Mouse (Mus musculus) heart, postnatal 10 days (tissue): ENCODE results near the gene Trim38. TPM values are rescaled to one million over a fixed set of nuclear protein-coding genes. Genes with fewer than 3 reads are reported as not detected.

Source experiments
- DNase-seq, 2 experiments: peaks; one replicate each; pipeline ENCODE4 v3.0.0; 2021
- intact Hi-C: fragments of 180-260 bp; cut with DNase I; formaldehyde crosslinking; loops from one replicate; pipeline ENCODE4 v1.15.1; 2025
- total RNA-seq, 2 experiments: library from RNA; stranded (reverse); gene quantifications; 2 replicates each; pipeline ENCODE4 v1.2.3; 2021

Gene Trim38
- total RNA-seq, 2 experiments from 2014 or later, result not detected

GRCm38 (mm10) chr13:23757921-23758320 lies 11.8 kb upstream of the Trim38 start:
- no peak for DNase-seq
- intact Hi-C loops, result loop anchor here (5.0 to 10.0 kb wide), 2 partner anchors 1721 to 2003 kb away; partner anchors contain the start of genes Hist1h2ah, Hist1h2ak, Hist1h2bk and Hist1h2bn

GRCm38 (mm10) chr13:23759251-23759771 lies 10.4 kb upstream of the Trim38 start:
- no peak for DNase-seq
- intact Hi-C loops, result loop anchor here (5.0 to 10.0 kb wide), 2 partner anchors 1722 to 2005 kb away; partner anchors contain the start of genes Hist1h2ah, Hist1h2ak, Hist1h2bk and Hist1h2bn

GRCm38 (mm10) chr13:23759916-23760239 lies 9.8 kb upstream of the Trim38 start:
- intact Hi-C loops, result loop anchor here (5.0 to 10.0 kb wide), 3 partner anchors 1708 to 2005 kb away; partner anchors contain the start of genes Hist1h2ah, Hist1h2ak, Hist1h2bk and Hist1h2bn
- DNase-seq, result no peak

DNA sequence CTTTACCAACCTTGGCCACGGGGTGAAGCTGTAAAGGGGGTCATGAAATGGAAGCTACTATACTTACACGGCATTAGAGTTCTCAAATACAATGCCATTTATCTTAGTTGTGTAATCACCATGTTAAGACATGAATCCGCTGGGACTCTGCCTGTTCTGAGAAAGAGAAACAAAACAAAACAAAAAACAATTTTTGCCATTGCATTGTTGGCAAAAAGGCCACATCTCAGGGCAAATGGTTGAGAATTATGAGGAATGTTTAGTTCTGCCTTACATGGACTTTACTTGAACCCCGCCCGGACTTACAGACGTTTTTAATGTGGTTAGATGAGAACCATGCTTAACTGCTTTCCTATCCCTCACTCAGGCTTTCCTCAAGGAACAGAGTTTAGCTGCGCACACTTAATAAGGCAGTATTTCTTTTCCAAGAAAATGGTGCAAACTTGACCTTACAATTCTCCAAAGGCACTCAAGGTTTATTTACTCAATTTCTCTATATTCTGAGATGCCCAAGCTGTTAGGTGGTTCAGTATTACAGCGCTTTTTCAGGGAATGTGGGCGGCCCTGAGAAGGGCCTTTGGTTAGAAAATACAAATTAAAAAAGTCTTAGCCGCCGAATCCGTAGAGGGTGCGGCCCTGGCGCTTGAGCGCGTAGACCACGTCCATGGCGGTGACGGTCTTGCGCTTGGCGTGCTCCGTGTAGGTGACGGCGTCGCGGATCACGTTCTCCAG lies 9.3 kb upstream of the Trim38 start:
- no peak for DNase-seq
- intact Hi-C loops, result loop anchor here (5.0 kb wide), 1 partner anchor 1708 kb away; no protein-coding TSS in a partner anchor

DNA sequence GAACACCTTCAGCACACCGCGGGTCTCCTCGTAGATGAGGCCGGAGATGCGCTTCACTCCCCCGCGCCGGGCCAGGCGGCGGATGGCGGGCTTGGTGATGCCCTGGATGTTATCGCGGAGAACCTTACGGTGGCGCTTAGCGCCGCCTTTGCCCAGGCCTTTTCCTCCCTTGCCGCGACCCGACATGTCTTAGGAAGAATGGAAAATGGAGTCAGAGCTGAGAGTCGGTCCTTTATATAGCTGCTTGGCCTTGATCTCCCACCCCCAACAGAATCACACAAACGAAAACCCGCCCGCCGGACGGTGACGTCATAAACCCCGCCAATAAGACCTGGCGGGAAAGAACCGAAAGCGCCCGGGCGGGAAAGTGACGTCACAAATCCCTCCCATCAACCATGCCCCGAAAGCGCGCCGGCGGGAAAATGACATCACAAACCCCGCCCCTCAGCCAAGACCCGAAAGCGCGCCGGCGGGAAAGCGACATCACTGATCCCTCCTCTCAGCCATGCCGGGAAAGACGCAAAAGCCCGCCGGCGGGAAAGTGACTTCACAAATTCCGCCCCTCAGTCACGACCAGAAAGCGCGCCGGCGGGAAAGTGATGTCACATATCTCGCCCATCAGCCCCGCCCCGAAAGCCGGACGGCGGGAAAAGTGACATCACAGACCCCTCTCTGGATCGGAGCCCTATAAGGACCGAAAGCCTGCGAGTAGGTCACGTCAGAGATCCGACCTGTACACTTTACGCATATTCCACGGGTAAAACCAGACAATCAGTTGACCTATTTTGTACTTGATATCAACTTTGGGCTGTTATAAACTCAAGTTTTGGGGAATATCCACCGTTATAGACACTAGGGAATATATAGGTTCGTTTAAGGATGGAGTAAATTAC lies 8.5 kb upstream of the Trim38 start, which contains the start of gene Hist1h4a:
Hist1h4a (minus strand) TSS at position 259 of the 893 bp plus-strand sequence.
- intact Hi-C loops, result loop anchor here (5.0 kb wide), 1 partner anchor 1709 kb away; no protein-coding TSS in a partner anchor

DNA sequence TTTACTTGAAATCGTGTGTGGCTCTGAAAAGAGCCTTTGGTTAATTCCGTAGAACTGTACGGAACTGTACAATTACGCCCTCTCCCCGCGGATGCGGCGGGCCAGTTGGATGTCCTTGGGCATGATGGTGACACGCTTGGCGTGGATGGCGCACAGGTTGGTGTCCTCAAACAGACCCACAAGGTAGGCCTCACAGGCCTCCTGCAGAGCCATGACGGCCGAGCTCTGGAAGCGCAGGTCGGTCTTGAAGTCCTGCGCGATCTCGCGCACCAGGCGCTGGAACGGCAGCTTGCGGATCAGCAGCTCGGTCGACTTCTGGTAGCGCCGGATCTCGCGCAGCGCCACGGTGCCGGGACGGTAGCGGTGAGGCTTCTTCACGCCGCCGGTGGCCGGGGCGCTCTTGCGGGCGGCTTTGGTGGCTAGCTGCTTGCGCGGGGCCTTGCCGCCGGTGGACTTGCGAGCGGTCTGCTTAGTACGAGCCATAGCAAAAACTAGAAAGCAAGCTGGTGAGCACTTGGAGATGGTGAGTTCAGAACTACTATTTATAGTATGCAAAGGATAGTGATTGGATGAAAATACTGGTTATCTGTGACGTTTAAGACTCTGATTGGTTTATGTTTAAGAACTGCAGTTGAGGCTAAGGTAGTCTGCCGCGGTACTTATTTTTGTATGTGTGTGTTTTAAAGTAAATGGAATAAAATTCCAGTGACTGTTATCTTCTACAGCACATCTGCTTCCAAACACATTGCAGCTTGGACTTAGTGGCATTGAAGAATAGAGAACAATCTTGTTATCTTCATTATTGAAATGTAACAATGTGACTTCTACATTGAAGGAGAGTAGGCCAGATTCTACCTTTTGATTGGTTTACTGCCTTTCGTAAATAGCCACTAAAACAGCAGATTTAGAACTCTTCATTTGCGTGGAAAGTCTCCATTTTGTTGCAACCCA lies 7.6 kb upstream of the Trim38 start, which contains the start of gene Hist1h3a:
Hist1h3a (minus strand) TSS at position 516 of the 951 bp plus-strand sequence.
- DNase-seq, result peak; percentile 70 to 80
- intact Hi-C loops, result loop anchor here (5.0 kb wide), 1 partner anchor 1710 kb away; no protein-coding TSS in a partner anchor

More for the DNA sequence above, 8.5 kb upstream of the Trim38 start, which contains the start of gene Hist1h4a:
- DNase-seq, result peak; percentile 98 to 99

DNA sequence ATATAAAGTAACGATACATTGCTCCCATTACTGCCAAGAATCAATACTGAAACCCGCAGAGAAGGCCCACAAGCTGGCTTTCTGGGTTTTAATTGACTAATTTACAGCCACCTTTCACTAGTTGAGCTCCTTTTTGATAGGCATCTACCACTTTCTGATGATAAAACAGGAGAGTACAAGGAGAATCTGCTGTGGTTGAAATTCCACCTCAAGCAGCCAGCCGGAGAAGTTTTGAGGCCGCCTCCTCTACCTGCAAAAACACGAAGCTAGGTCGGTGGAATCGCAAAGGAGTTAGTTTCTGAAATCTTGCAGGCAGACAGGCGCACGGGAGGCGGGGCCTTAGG lies 6.5 kb upstream of the Trim38 start:
- no peak for DNase-seq
- intact Hi-C loops, result loop anchor here (5.0 kb wide), 1 partner anchor 1711 kb away; no protein-coding TSS in a partner anchor

- intact Hi-C loops, result loop anchor here (5.0 kb wide), 1 partner anchor 1711 kb away; no protein-coding TSS in a partner anchor
- peak; percentile 87 to 89 for DNase-seq
Measured at GRCm38 (mm10) chr13:23763586-23764323, 6.0 kb upstream of the Trim38 start, which contains the start of gene Hist1h1a. TSS of gene Hist1h1a (plus strand) at chr13:23763666.

GRCm38 (mm10) chr13:23764324-23765171 lies 5.2 kb upstream of the Trim38 start:
- no peak for DNase-seq
- intact Hi-C loops, result loop anchor here (5.0 kb wide), 1 partner anchor 1712 kb away; no protein-coding TSS in a partner anchor

DNA sequence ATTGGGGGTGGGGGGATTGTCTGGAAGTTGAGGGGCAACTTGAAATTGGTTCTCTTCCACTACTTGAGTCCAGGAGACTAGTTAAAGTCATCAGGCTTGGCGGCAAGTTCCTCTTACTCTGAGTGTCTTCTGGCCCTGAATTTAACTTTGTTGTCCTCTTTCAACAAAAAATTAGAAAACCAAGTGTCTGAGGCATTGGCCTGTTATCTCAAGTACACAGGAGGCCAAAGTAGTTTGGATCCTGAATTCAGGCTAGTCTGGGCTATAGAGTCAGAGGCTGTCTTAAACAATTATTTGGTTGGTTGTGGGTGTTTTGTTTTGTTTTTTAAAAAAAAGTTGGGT lies 4.6 kb upstream of the Trim38 start:
- no peak for DNase-seq
- intact Hi-C loops, result no loop called here

GRCm38 (mm10) chr13:23766772-23767171 lies 2.9 kb upstream of the Trim38 start:
- intact Hi-C loops, result no loop called here
- no peak for DNase-seq

DNA sequence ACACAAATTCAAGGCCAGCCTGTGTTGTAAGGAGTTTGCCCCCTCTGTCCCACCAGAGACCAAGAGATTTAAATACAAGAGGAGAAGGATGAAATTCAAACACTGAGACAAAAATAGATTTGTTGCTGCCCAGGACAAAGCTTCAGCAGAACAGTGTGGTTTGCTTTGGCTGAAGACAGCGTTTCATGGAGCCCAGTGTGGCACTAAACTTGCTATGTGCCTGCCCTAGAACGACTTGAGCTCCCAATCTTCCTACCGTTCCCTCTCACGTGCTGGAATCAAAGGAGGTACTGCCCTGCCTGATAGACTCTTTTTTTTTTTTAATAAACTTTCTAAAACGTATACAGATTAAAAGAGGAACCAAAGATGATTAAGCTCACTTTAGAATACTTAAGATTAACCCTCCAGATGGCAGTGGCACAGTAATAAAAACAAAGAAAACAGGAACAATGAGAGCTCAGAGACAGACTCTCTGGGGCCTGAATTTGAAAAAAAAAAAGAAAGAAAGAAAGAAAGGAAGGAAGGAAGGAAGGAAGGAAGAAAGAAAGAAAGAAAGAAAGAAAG lies 797 bp upstream of the Trim38 start:
- intact Hi-C loops, result no loop called here
- no peak for DNase-seq

DNA sequence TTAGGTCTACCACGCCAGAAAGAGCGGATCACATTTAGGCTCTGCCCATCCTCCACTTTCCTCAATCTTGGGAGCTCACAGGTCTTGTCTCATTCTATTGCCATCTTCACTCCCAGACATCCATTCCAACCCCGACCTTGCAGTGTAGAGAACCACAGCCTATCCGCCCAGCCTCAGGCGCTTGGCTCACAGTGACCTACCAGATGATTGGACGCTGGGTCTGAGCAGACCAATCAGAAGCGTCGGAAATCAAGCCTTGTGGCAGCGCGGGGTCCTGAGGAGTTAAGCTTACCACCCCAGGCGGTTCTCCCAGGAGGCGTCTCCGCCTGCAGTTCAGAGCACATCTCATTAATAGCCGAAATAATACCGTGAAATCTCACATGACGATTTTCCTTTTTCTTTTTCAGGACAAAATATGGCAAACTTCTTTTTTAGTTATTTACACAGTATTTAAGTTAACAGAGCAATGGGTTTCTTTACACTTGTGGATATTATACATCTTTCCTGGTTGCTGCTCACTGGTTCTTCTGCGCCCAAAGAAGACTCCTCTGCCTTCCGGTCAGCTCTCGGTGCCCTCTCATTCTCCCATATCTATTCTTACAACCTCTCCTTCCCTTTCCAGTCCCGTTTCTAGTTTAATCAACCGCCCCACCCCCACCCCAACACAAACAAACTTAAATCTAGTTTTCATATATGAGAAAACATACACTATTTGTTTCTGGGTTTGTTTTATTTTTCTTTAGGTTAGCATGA lies 3.0 kb downstream of the Trim38 start:
- DNase-seq, result peak; percentile 55 to 58

DNA sequence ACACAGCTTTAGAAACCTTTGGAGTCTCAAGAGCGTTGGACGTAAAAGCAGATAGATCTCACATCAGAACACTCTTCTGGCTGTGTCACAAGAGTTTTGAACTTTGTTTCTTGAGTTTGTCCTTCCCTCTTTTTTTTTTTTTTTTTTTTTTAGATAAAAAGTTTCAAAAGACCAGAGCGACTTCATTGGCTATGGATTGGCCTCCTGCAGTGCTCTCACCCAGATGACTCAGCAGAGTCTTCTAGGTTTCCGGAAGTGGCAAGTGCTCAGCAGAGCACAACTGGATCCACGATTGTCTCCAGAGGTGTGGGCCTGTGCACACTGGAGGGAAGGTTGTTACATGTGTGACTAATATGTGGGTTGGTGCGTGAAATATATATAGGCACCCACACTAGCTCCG lies 8.6 kb downstream of the Trim38 start:
- DNase-seq, result no peak
- intact Hi-C loops, result no loop called here

More for the DNA sequence above, 3.0 kb downstream of the Trim38 start:
- intact Hi-C loops, result no loop called here

GRCm38 (mm10) chr13:23779025-23779424 lies 9.3 kb downstream of the Trim38 start:
- no peak for DNase-seq

GRCm38 (mm10) chr13:23792520-23792919 lies 22.8 kb downstream of the Trim38 start:
- intact Hi-C loops, result loop anchor here (1.0 to 5.0 kb wide), 3 partner anchors 93 to 504 kb away; no protein-coding TSS in a partner anchor
- DNase-seq, result peak; percentile 38 to 67

More at GRCm38 (mm10) chr13:23779025-23779424, 9.3 kb downstream of the Trim38 start:
- intact Hi-C loops, result no loop called here

GRCm38 (mm10) chr13:23799405-23799804 lies 29.7 kb downstream of the Trim38 start:
- intact Hi-C loops, result no loop called here
- DNase-seq, result no peak
